Mouse (Mus musculus) neural tube, postnatal 0 days (tissue): ENCODE measurements around the gene Zcchc10. TPM values are rescaled to one million over a fixed set of nuclear protein-coding genes. Genes with fewer than 3 reads are reported as not detected.

Source experiments
- polyA plus RNA-seq: library from polyadenylated mRNA; unstranded; fragments of >200 nt; fragmentation: Nextera tagmentation; extraction: Ambion mirVana; gene quantifications from 2 replicates; pipeline ENCODE4 v1.2.1, GENCODE M21; 2015

Gene Zcchc10
- polyA plus RNA-seq: 15.9 and 16.5 TPM in 2 replicates

GRCm38 (mm10) chr11:53324512-53324968 lies at the start of gene Zcchc10:
Gene Zcchc10 (plus strand): TSS chr11:53324679.

GRCm38 (mm10) chr11:53300330-53301166 lies 23.9 kb upstream of the Zcchc10 start, which contains the start of gene Hspa4:
Gene Hspa4 (minus strand): TSS chr11:53300457.

GRCm38 (mm10) chr11:53350291-53351223 lies 26.1 kb downstream of the Zcchc10 start, which contains the start of gene Aff4:
Gene Aff4 (plus strand): TSS chr11:53350833.

Other genes starting within 250 kb of the Zcchc10 start
- 46.6 and 47.3 TPM in 2 replicates for gene Hspa4, start 24.2 kb upstream of the Zcchc10 start, polyA plus RNA-seq
- 101 and 120 TPM in 2 replicates for gene Aff4, start 26.2 kb downstream of the Zcchc10 start, polyA plus RNA-seq
- not detected in 2 replicates for gene Leap2, start 98.5 kb downstream of the Zcchc10 start, polyA plus RNA-seq
- gene Uqcrq, start 106.2 kb downstream of the Zcchc10 start, polyA plus RNA-seq: 1,163 and 1,257 TPM in 2 replicates
- gene Gdf9, start 106.3 kb downstream of the Zcchc10 start, polyA plus RNA-seq: 1.9 and 2.4 TPM in 2 replicates
- gene Gm10447, start 132.4 kb downstream of the Zcchc10 start, polyA plus RNA-seq: 0.06 TPM in 1 of 2 replicates, not detected in the other
- 3.6 and 3.7 TPM in 2 replicates for gene Shroom1, start 132.5 kb downstream of the Zcchc10 start, polyA plus RNA-seq
- not detected in 2 replicates for gene Gm9837, start 145.8 kb downstream of the Zcchc10 start, polyA plus RNA-seq
- 0.59 and 0.99 TPM in 2 replicates for gene Gm9945, start 155.5 kb downstream of the Zcchc10 start, polyA plus RNA-seq
- gene Sowaha, start 155.6 kb downstream of the Zcchc10 start, polyA plus RNA-seq: 6.8 and 7.0 TPM in 2 replicates
- 25.2 and 25.5 TPM in 2 replicates for gene Sept8, start 194.6 kb downstream of the Zcchc10 start, polyA plus RNA-seq
- gene Kif3a, start 242.7 kb downstream of the Zcchc10 start, polyA plus RNA-seq: 307 and 308 TPM in 2 replicates